Mouse (Mus musculus): ENCODE results near the gene Psph. TPM values are rescaled to one million over a fixed set of nuclear protein-coding genes. Genes with fewer than 3 reads are reported as not detected.

Gene Psph
- polyA plus RNA-seq, 1 experiment from 2014 or later, result 35.0 TPM

- no peaks in the 10 kb centered on the region for H3K9me3 ChIP-seq (replicated peaks)
- peak overlapping the region; percentile 18; the same call in 1 of the 2 replicates for H3K27ac ChIP-seq (replicated peaks)
- no peak for ATAC-seq (ENCODE audit: low FRiP score)
- H3K4me1 ChIP-seq, result peaks cover 40% of the 10 kb centered on the region
- no peak overlapping the region for H3K4me3 ChIP-seq (replicated peaks)
- H3K27me3 ChIP-seq (replicated peaks), result no peaks in the 10 kb centered on the region
- WGBS, result 67% methylated on average over 11 of the region's 11 CpGs
- H3K4me2 ChIP-seq, result no peak overlapping the region
- 0 out of 2 replicates have a peak overlapping the region, but pooled peaks have one; percentile 23 for H3K9ac ChIP-seq (replicated peaks)
- H3K36me3 ChIP-seq, result no peaks in the 10 kb centered on the region; the same call in 1 of the 2 replicates
Observed at GRCm38 (mm10) chr5:129729286-129729685, 58.0 kb downstream of the Psph start.

GRCm38 (mm10) chr5:129726784-129727183 lies 60.5 kb downstream of the Psph start:
- H3K27me3 ChIP-seq (replicated peaks), result no peaks in the 10 kb centered on the region
- WGBS, result 91% methylated on average over 3 of the region's 3 CpGs
- no peak overlapping the region for H3K27ac ChIP-seq (replicated peaks)
- H3K9ac ChIP-seq (replicated peaks), result no peak overlapping the region
- H3K4me3 ChIP-seq (replicated peaks), result no peak overlapping the region
- peaks cover 43% of the 10 kb centered on the region for H3K4me1 ChIP-seq
- no peak for ATAC-seq (ENCODE audit: low FRiP score)
- H3K36me3 ChIP-seq, result no peaks in the 10 kb centered on the region
- H3K9me3 ChIP-seq (replicated peaks), result no peaks in the 10 kb centered on the region
- H3K4me2 ChIP-seq, result peak overlapping the region; percentile 54; the same call in 1 of the 2 replicates

- Histone ChIP-seq H3K27ac (replicated peaks) (peak overlapping the region; percentile 97), H3K4me3 (replicated peaks) (peak overlapping the region; percentile 80), H3K4me2 (peak overlapping the region; percentile 54), H3K36me3 (no peaks in the 10 kb centered on the region), H3K4me1 (peaks cover 43% of the 10 kb centered on the region), H3K9me3 (replicated peaks) (no peaks in the 10 kb centered on the region), H3K9ac (replicated peaks) (peak overlapping the region; percentile 90), H3K27me3 (replicated peaks) (no peaks in the 10 kb centered on the region)
- no peak for ATAC-seq (ENCODE audit: low FRiP score)
- 10% methylated on average over 7 of the region's 7 CpGs for WGBS
Observed at GRCm38 (mm10) chr5:129725774-129726392, 61.4 kb downstream of the Psph start.

GRCm38 (mm10) chr5:129724834-129725773 lies 62.1 kb downstream of the Psph start, which contains the start of gene Nipsnap2:
Gene Nipsnap2, plus strand, starts transcription at chr5:129725063.
- no peaks in the 10 kb centered on the region for H3K27me3 ChIP-seq (replicated peaks)
- under 1% methylated on average over 79 of the region's 93 CpGs for WGBS
- ATAC-seq (ENCODE audit: low FRiP score), result peak; percentile 94

GRCm38 (mm10) chr5:129724268-129724667 lies 63.0 kb downstream of the Psph start:
- H3K9me3 ChIP-seq (replicated peaks), result no peaks in the 10 kb centered on the region
- H3K4me1 ChIP-seq, result peaks cover 29% of the 10 kb centered on the region
- peak overlapping the region; percentile 80 for H3K4me3 ChIP-seq (replicated peaks)
- WGBS, result 55% methylated on average over 4 of the region's 4 CpGs
- H3K27me3 ChIP-seq (replicated peaks), result no peaks in the 10 kb centered on the region
- H3K9ac ChIP-seq (replicated peaks), result peak overlapping the region; percentile 90; the same call in 1 of the 2 replicates
- H3K4me2 ChIP-seq, result peak overlapping the region; percentile 54
- peaks cover 10% of the 10 kb centered on the region for H3K36me3 ChIP-seq
- no peak for ATAC-seq (ENCODE audit: low FRiP score)
- peak overlapping the region; percentile 97 for H3K27ac ChIP-seq (replicated peaks)

More at GRCm38 (mm10) chr5:129724834-129725773, 62.1 kb downstream of the Psph start, which contains the start of gene Nipsnap2:
- Histone ChIP-seq H3K9ac (replicated peaks) (peak within 1 kb of the TSS; percentile 90), H3K4me2 (peak within 1 kb of the TSS; percentile 54), H3K4me3 (replicated peaks) (peak within 1 kb of the TSS; percentile 80), H3K4me1 (peaks cover 36% of the 10 kb centered on the region), H3K9me3 (replicated peaks) (no peaks in the 10 kb centered on the region), H3K36me3 (peaks cover 1% of the 10 kb centered on the region), H3K27ac (replicated peaks) (peak within 1 kb of the TSS; percentile 97)

GRCm38 (mm10) chr5:129720176-129720575 lies 67.1 kb downstream of the Psph start:
- H3K4me3 ChIP-seq (replicated peaks), result no peak overlapping the region

GRCm38 (mm10) chr5:129717016-129717415 lies 70.2 kb downstream of the Psph start:
- Histone ChIP-seq H3K4me2 (no peak overlapping the region), H3K27me3 (replicated peaks) (no peaks in the 10 kb centered on the region), H3K4me3 (replicated peaks) (no peak overlapping the region), H3K9ac (replicated peaks) (no peak overlapping the region), H3K4me1 (peaks cover 12% of the 10 kb centered on the region), H3K27ac (replicated peaks) (no peak overlapping the region), H3K36me3 (peaks cover 30% of the 10 kb centered on the region), H3K9me3 (replicated peaks) (no peaks in the 10 kb centered on the region)
- ATAC-seq (ENCODE audit: low FRiP score), result no peak
- WGBS, result 92% methylated on average over 9 of the region's 9 CpGs

More at GRCm38 (mm10) chr5:129720176-129720575, 67.1 kb downstream of the Psph start:
- no peak overlapping the region for H3K9ac ChIP-seq (replicated peaks)
- peaks cover 16% of the 10 kb centered on the region for H3K4me1 ChIP-seq
- peaks cover 30% of the 10 kb centered on the region for H3K36me3 ChIP-seq
- no peak for ATAC-seq (ENCODE audit: low FRiP score)
- no peak overlapping the region for H3K27ac ChIP-seq (replicated peaks)
- H3K9me3 ChIP-seq (replicated peaks), result no peaks in the 10 kb centered on the region
- H3K27me3 ChIP-seq (replicated peaks), result no peaks in the 10 kb centered on the region
- WGBS, result 83% methylated on average over 3 of the region's 3 CpGs
- H3K4me2 ChIP-seq, result no peak overlapping the region

Other genes with a start within 250 kb of the Psph start
- 10.1 and 12.0 TPM in 2 replicates for gene Mmp17, start 203.3 kb downstream of the Psph start, polyA plus RNA-seq (2015; fragmentation: Nextera tagmentation; extraction: Ambion mirVana)
- gene Zfp11, start 117.3 kb downstream of the Psph start, polyA plus RNA-seq (2015; fragmentation: Nextera tagmentation; extraction: Ambion mirVana), result 6.5 and 6.6 TPM in 2 replicates
- gene Sept14, start 78.9 kb downstream of the Psph start, polyA plus RNA-seq (2015; fragmentation: Nextera tagmentation; extraction: Ambion mirVana), result not detected in 2 replicates
- gene Mrps17, start 72.0 kb downstream of the Psph start, polyA plus RNA-seq (2015; fragmentation: Nextera tagmentation; extraction: Ambion mirVana), result 169 and 174 TPM in 2 replicates
- 94.9 and 95.7 TPM in 2 replicates for gene Nipsnap2, start 62.4 kb downstream of the Psph start, polyA plus RNA-seq (2015; fragmentation: Nextera tagmentation; extraction: Ambion mirVana)
- 28.0 and 32.4 TPM in 2 replicates for gene Sumf2, start 59.5 kb upstream of the Psph start, polyA plus RNA-seq (2015; fragmentation: Nextera tagmentation; extraction: Ambion mirVana)
- 743 and 777 TPM in 2 replicates for gene Chchd2, start 100.0 kb upstream of the Psph start, polyA plus RNA-seq (2015; fragmentation: Nextera tagmentation; extraction: Ambion mirVana)
- 11.1 and 13.0 TPM in 2 replicates for gene Zbed5, start 108.3 kb upstream of the Psph start, polyA plus RNA-seq (2015; fragmentation: Nextera tagmentation; extraction: Ambion mirVana)
- 0.95 and 1.3 TPM in 2 replicates for gene Phkg1, start 111.1 kb upstream of the Psph start, polyA plus RNA-seq (2015; fragmentation: Nextera tagmentation; extraction: Ambion mirVana)
- 2.6 and 4.3 TPM in 2 replicates for gene Nupr1l, start 121.1 kb upstream of the Psph start, polyA plus RNA-seq (2015; fragmentation: Nextera tagmentation; extraction: Ambion mirVana)
- gene Vkorc1l1, start 154.5 kb upstream of the Psph start, polyA plus RNA-seq (2015; fragmentation: Nextera tagmentation; extraction: Ambion mirVana), result 28.9 and 30.5 TPM in 2 replicates
- 37.8 and 45.4 TPM in 2 replicates for gene Gusb, start 215.6 kb upstream of the Psph start, polyA plus RNA-seq (2015; fragmentation: Nextera tagmentation; extraction: Ambion mirVana)
- 38.7 and 46.2 TPM in 2 replicates for gene Asl, start 241.8 kb upstream of the Psph start, polyA plus RNA-seq (2015; fragmentation: Nextera tagmentation; extraction: Ambion mirVana)
- 73.4 and 80.4 TPM in 2 replicates for gene Crcp, start 241.8 kb upstream of the Psph start, polyA plus RNA-seq (2015; fragmentation: Nextera tagmentation; extraction: Ambion mirVana)

Data from neural tube, embryonic 15.5 days (tissue).